Mouse (Mus musculus) adipocyte (in vitro differentiated cells): ENCODE measurements around the gene Tusc2.
"Not testable (repeated sequence)": the region's sequence is repeated elsewhere in the genome, so short reads cannot be mapped to it uniquely, and the experiment has no call there.

Experiments used
- DNase-seq: peaks from one replicate; pipeline ENCODE4 v3.0.0-alpha.2; 2016; ENCODE audit warnings: low spot score

Gene Tusc2

DNA sequence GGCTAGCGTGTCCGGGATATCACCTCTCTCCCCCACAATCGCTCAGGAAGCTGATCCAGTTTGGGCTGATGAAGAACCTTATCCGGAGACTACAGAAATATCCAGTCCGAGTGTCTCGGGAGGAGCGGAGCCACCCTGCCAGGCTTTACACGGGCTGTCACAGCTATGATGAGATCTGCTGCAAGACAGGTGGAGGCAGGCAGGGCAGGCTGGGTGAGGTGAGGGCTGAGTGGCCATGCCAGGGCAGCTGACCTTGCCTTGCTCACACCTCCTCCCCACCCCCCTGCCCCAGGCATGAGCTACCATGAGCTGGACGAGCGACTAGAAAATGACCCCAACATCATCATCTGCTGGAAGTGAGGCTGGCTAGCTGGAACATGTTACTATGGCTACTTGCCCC lies 17.9 kb upstream of the Tusc2 start:
- DNase-seq, result no peak

DNA sequence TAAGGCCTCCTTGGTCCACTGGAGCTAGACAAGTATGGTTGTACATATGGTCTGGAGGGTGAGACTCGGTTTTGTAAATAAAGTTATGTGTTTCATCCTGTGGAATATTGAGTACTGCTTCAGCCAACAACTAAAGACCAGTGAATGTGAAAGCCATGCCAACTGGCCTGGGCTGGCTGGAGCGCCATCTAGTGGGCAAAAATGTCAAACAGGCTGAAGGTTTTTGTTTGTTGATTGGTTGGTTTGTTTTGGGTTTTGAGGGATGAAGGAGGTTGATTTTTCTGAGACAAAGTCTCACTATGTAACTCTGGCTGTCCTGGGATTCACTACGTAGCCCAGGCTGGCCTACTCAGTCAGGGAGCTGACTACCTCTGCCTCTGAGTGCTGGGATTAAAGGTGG lies 17.5 kb upstream of the Tusc2 start:
- DNase-seq, result peak; percentile 84

DNA sequence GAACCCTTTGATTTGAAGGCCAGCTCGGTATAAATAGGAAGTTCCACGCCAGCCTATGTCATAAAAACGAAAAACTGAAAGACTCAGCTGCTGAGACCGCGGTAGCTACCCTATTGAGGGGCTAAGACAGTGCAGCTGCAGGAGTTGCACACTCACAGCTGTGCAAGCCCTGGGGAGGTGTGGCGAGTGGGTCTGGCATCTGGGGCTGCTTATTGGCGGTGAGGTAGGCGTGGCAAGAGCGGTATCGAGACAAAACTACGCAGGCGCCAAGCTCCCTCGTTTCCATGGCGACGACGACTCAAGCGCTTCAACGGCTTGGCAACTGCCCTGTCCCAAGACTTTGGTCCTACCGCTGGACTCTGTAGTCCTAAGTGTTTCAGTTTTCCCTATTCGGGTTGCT lies 16.0 kb upstream of the Tusc2 start, which contains the start of gene Zmynd10:
Zmynd10 (plus strand) TSS at position 273 of the 400 bp plus-strand sequence.
- peak; percentile 82 for DNase-seq

DNA sequence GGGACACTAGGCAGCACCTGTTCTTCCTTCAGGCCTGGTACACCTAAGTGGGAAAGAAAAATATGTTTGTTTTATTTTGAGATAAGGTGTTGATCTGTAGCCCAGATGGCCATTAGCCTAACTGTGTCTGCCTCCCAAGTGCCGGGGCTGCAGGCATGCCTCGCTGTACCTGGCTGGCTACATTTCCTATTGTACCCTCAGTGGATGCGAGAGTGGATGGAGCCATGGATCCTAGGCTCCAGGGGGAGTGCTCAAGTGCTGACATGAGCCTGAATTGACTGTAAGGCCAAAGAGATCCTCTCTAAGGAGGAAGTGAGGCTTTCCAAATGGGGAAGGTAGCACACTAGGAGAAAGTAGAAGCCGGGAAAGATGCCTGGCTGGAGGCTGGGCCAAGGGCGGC lies 15.1 kb upstream of the Tusc2 start:
- no peak for DNase-seq

DNA sequence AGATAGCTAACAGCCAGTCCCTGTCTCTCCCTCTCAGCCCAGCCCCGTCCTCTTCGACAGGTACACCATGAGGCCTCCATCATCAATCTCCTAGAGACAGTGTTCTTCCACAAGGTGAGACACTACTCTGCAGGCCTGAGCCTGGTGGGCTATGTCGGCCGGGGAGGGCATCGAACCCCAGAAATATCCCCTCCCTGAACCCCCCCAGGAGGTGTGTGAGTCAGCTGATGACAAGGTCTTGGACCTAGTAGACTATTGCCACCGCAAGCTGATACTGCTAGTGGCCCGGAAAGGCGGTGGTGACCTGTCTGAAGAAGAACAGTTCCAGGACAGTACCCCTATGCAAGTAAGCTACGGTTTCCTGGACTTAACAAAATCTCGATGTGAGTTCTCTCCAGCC lies 14.2 kb upstream of the Tusc2 start:
- DNase-seq, result no peak

DNA sequence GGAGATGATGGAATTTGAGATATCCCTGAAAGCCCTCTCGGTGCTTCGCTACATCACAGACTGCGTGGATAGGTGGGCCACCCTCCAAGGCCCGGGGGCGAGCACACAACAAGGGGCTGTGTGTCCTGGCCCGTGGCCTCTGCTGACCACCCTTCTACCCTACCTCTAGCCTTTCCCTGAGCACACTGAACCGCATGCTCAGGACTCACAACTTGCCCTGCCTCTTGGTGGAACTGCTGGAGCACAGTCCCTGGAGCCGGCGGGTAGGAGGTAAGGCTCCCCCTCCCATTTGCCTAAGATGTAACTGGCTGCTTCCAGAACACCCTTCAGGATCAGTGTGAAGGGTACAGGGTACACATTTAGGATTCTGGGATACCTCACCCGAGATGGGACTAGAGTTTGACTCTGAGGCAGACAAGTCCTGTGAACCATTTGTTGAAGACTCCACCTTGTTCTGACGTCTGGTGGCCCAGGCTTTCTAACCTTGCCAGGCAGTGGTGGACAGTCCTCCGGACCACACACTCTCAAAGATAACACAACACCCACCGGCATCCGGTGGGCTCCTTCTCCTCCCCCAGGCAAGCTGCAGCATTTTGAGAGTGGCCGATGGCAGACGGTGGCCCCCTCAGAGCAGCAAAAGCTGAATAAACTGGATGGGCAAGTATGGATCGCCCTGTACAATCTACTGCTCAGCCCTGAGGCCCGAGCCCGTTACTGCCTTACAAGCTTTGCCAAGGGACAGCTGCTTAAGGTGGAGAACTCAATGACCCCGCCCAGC lies 13.6 kb upstream of the Tusc2 start:
- DNase-seq, result no peak

DNA sequence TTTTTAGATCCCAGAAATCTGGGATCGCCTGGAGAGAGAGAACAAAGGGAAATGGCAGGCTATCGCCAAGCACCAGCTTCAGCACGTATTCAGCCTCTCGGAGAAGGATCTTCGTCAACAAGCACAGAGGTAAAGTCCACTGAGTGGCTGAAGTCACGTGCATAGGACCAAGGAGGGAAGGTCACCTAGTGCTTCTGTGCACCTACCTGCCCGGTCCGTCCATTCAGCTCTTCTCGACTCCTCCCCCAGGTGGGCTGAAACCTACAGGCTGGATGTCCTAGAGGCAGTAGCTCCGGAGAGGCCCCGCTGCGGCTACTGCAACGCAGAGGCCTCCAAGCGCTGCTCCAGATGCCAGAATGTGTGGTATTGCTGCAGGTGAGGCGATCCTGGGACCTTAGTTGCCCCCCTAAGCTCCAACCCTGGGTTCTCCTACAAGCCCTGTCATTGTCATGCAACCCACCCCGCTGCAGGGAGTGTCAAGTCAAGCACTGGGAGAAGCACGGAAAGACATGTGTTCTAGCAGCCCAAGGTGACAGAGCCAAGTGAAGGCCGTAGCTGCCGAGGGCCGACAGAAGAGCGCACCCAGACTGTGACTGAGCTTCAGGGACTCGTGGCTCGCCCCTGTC lies 12.5 kb upstream of the Tusc2 start:
- no peak for DNase-seq

DNA sequence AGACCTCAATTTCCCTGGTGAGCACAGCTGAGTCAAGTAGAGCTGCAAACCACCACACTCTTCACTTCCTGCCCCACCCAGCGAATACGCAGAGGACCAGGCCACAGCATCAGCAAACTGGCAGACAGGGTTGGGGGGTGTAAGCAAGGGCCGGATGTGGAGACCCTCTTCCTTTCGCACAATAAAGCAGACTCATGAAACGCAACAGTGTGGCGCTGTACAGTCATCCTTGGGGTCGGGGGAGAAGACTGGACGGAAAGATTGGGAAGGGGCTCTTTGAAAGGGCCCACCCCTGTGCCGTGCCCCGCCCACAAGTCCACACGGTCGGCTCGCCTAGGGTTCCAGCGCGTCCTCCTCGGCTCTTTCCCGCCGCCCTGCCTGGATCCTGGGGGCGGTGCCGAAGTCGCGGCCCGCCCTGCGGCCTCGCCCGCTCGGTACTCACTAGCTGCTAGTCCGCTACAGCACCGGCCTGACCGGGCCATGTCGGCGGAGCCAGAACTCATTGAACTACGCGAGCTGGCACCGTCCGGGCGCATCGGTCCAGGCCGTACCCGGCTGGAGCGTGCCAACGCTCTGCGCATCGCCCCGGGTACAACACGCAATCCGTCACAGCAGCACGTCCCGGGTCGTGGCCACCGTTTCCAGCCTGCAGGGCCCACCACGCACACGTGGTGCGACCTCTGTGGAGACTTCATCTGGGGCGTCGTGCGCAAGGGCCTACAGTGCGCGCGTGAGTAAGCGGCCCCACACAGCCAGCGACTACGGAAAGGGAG lies 11.8 kb upstream of the Tusc2 start, which contains the start of gene Rassf1:
Rassf1 (plus strand) TSS at position 439 of the 773 bp plus-strand sequence.
- no peak for DNase-seq

DNA sequence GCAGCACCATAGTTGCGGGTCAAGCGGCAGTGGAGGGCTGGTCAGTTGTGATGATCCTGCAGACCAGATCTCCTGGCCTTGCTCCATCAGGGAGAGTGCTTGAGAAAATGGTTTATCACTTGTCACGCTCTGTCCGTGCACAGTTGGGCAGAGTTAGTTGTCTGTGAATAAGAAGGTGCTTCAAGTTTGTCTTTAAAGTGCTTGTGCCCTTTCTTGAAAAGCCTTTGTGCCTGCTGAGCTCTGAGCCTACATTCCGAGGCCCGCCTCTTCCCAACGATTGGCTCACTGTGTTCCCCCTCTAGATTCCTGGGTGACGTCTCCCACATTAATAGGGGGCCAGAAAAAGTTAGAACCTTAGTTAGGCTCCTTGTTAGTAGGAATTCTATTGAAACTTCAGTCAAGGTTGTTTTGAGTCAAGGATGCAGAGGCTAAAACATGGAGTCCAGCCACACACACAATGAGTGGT lies 11.1 kb upstream of the Tusc2 start:
- DNase-seq, result no peak

DNA sequence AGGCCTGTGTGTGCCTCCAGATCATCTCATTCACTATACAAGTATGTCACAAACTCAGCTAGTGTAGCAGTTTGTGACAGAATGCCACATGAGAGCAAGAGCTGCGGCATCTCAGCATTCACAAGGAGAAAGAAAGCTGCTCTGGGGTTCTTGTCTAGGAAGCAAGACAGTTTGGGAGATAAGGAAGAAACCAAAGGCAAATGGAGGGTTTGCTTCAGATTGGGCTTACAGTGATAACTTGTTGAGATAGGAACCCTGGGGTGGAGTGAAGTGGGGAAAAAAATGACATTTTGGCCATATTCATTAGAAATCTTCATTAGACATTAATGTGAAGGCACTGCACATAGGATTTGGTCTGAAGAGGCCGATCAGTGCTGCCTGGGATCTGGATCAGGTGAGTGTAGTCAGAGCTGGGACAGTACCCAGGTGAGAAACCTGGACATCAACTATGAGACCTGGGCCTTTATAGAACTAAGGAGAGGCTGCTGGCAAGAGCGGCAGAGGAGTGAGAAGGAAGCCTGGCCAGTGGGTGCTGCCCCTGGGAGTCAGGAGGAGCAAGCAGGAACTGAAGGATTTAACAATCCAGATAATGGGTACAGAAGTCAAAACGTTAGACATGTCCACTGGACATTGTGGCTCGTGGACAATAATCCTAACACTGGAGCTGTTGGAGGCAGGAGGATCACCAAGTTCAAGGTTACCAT lies 10.2 kb upstream of the Tusc2 start:
- DNase-seq, result no peak

DNA sequence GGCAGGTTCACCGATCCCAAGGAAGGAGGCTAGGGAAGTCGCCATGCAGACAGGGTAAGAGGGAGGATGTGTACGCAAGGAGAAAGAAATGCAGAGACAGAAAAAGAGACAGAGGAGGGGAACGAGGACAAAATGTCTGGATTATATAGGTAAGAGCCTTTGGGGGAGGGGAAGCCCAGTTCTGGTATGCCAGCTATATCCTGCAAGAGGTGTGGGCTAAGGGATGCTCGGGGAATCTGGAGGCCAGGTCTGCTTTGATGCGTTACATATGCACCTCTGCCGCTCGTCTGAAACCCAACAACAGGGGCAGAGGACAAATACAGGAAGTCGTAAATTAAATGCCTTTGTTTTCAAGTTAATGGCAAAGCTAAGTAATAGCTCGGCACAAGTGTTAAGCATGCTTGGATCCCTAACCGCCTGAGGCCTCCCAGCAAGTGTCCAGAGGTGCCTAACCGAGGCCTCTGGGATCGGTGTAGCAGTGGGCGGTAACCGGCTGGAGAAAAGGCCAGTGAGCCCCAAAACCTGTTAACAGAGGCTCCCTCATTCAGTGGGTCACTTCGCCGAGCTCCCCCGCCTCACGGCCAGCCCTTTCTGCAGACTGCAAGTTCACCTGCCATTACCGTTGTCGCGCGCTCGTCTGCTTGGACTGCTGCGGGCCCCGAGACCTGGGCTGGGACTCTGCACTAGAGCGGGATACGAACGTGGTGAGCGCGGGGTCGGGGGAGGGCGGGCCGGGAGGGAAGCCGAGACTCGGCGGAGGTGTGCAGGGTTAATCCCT lies 9.3 kb upstream of the Tusc2 start:
- DNase-seq, result no peak

DNA sequence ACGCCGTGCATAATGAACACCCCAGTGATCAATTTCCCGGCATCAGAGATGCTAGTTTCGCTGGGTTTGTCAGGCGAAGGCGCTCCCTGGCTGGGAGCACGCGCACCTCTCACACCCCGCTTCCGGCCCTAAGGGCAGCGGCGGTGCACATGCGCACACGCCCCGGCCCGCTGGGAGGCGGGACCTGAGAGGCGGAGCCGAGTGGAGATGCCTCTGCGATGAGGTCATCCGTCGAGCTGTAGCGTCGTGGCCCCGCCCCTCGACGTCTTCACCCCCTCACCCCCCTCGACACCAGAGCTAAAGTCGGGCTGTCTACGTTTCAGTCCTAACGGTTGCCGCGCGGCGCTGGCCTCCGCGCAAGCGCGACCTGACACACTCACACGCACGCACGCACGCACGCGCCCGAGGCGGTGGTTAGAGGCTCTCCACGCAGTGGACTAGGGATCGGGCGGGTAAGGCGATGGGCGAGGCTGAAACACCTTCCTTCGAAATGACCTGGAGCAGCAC lies 8.7 kb upstream of the Tusc2 start:
- DNase-seq, result peak; percentile 97

DNA sequence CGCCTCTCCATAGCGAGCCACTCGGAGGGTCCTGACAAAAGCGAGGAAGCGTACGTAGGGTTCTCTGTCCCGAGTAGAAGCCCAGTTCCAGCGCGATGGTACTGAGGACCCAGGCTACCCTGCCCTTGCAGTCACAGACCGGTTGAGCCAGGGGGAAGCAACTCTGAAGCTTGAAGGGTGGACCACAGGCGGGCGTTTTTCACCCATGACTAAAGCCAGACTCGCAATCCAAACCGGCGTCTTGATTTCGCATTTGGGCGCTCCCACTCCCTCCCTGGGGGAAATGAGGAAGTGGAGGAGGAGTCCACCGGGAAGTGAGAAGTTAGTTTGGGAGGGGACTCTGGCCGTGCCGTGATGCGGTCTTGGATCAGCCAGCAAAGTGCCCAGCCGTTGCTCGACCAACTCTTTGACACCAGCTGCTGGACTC lies 8.0 kb upstream of the Tusc2 start:
- DNase-seq, result peak; percentile 71

DNA sequence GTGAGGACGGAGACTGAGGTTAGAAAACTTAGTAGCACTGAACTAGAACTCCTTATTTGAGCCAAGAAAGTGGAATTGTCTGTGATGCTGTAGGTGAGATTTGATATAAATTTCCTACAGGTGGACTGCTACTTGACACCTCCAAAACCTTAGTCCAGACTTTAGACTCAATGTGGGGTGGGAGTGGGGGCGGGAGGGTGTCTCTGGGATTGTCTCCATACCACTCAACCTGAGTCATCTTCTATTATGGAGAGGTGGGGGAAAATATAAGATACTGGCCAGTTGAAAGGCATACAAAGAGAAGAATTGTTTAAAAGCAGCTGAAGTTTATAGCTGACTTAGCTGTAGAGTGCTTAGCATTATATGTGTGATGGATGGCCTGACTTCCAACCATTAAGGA lies 7.4 kb upstream of the Tusc2 start:
- DNase-seq, result no peak

DNA sequence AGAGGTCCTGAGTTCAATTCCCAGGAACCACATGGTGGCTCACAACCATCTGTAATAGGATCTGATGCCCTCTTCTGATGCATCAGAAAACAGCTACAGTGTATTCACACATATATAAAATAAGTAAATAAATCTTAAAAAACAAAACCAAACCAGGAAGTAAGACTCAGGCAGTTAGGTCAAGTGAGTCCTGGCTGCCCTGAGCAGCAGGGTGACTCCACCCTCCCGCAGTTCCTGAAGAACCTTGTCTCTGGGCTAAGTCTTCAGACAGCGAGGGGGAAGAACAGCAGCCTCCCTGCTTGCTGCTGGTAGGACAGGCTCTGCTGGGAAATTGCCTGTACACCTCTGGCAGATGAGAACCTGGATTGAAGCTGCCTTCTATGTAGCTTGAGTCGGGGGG lies 6.7 kb upstream of the Tusc2 start:
- no peak for DNase-seq

DNA sequence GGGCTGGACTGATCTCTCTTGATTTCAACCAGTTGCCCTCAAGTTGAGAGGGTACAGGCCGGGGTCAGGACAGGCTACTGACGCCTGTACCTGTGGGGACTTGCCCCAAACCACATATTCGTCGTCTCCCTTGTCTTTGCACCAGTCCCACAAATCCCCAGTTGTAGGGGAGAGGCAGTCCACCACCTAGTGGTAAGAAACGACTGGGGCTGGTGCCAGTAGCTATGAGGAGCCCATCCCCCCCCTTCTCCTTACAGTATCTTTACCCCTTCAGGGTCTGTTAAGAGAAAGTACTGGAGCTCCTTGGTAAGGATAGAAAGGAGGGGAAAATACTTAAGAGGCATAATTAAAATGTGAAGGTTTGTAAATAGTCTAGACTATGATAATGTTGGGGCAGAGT lies 2.5 kb downstream of the Tusc2 start:
- DNase-seq, result not testable (repeated sequence)

DNA sequence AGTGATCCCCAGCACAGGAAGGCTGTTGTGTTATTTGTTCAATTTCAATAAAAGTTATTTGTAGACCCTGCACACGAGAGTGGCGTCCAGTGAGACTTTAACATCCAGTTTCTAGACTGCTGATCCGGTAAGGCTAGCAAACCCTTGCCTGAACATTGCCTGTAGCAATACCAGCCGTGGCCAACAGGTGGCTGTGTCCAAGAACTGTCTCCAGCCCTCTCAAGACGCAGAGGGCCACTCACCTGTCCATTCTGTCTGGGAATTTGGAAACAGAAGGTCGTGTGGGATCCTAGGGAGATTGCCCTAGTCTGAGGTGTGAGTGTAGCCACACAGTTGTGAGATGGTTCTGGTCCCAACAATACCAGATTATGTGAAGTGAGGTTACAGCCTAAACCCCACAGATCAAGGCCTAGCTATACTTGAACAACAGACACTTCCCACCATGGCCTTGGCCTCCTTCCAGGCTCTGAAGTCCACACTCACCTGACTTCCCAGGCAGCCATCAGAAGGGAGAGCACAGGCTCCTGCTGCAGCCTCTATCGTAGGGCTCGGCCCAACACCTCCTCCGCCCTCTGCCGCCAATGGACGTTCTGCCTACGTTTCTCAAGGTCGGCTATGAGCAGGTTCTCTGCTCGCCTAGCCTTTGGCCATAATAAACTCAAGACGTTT lies 3.1 kb downstream of the Tusc2 start:
- DNase-seq, result peak; percentile 78

DNA sequence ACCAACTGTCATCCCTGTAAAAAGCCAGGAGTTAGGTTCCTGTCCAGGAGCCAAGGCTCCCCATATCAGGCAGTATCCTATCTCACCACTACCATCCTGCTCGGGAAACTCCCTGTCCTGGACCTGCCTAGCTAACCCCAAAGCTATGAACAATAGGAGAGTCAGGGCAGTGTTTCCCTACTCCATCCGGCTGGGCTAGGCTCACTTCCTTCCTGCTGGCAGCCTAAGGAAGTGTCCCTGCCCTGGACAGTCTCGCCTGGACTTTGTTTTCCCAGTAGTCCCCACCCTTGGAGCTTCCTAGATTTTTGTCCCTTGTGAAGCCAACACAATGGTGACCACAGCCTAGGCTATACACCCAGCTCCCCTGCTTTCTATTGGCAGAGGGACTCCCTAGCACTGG lies 3.8 kb downstream of the Tusc2 start:
- no peak for DNase-seq

DNA sequence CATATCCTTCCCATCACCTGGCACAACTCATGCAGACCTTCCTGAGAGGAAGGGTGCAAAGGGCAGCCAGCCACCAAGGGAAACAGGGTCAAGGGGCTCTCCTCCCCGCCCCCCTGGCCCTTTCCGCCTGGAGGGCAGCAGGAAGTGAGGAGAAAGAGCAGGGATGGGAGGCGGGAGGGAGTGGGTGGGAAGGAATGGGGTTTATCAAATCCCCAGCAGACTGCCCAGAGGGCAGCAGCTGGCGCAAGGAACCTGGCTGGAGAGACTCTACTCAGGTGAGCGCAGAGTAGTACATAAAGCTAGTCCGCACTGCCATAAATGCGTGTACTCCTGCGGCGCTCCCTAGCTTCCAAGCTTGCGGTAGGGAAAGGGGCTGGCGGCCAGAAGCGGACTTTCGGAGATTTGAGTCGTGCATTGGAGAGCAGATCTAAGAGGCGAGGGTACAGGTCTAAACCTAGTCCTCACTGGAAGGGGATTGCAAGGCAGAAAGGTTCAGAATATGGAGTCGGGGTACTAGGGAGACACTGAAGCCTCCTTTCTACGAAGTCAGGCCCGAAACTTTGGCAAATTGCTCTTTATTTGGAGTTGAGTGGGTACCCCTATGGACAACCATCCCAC lies 4.8 kb downstream of the Tusc2 start, which contains the start of gene Hyal2:
Hyal2 (plus strand) TSS at position 244 of the 618 bp plus-strand sequence.
- no peak for DNase-seq
